Mouse (Mus musculus) hematopoietic stem cell, adult 5-6 weeks (primary cell): ENCODE data around the gene Serac1. TPM values are rescaled to one million over a fixed set of nuclear protein-coding genes. Genes with fewer than 3 reads are reported as not detected.

Source experiments
- ATAC-seq, 2 experiments: fragments of 125-278 bp in 1 of 2; replicated peaks in 1 of 2; 2 replicates each; pipeline ENCODE4 v1.8.0; 2016 to 2017; ENCODE audit warnings: inconsistent platforms in 2 of 2, mild to moderate bottlenecking in 2 of 2, moderate number of reproducible peaks in 2 of 2, low read depth in 1 of 2, moderate TSS enrichment in 1 of 2; ENCODE audit not compliant: low FRiP score in 2 of 2, poor library complexity in 2 of 2, severe bottlenecking in 2 of 2, insufficient read depth in 1 of 2, low TSS enrichment in 1 of 2
- total RNA-seq: library from RNA; stranded (forward); fragments of 172-1452, 232-1000 nt; gene quantifications from 2 replicates; pipeline ENCODE4 v1.2.3, GENCODE M21; 2017

Gene Serac1
- total RNA-seq, 1 experiment from 2014 or later = 1.4 TPM

DNA sequence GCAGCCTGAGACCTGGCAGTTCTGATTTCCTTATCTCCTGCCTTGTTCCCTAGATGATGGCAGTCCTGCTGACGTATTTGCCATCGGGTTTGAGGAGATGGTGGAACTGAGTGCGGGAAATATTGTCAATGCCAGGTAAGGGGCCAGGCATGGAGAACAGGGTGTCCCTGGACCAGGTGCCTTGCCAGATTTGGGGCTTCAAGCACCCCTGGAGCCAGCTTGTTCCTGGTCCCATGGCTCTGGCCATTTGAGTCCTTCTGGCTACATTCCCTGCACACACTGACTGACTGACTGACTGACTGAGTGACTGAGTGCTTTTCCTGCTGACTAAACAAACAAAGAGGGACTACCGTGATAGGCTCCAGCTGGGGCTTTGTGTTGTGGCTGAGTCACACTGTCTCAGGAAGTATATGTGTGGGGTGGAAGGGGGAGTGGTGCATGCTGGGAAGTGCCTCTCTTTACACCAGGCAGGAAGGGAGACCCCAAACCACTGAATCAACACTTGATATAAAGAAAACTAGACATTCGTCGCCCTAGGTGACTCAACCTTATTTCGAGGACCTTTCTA lies 63.2 kb downstream of the Serac1 start:
- ATAC-seq = peak; percentile 67 to 76

DNA sequence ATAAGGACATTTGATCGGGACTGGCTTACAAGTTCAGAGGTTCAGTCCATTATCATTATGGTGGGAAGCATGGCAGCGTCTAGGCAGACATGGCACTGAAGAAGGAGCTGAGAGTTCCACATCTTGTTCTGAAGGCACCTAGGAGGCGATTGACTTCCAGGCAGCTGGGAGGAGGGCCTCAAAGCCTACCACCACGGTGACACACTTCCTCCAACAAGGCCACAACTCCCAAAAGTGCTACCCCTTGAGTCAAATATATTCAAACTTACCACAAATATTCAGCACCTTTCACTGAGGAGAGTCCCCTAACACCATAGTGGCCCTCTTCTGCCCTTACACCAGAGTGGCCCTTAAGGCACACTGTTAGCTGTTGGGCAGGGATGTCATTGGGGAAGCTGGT lies 64.6 kb downstream of the Serac1 start:
- ATAC-seq = no peak

DNA sequence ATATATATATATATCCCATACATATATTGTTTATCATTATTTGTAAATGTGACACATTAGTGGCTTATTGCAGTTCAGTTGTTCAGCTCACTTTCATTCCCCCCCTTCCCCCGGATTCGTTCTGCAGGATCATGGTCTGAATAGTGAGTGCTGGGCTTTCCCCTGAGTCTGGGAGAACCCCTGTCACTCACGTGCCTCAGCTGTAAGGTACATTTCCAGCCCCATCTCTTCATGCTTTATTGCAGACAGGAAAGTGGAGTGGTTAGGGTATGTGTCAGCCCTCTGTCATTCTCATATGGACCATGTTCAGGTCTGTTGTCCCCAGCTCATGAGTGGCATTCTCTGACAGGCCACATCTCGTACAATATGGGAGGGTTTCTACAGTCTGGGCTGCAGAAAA lies 66.5 kb downstream of the Serac1 start:
- ATAC-seq = no peak

DNA sequence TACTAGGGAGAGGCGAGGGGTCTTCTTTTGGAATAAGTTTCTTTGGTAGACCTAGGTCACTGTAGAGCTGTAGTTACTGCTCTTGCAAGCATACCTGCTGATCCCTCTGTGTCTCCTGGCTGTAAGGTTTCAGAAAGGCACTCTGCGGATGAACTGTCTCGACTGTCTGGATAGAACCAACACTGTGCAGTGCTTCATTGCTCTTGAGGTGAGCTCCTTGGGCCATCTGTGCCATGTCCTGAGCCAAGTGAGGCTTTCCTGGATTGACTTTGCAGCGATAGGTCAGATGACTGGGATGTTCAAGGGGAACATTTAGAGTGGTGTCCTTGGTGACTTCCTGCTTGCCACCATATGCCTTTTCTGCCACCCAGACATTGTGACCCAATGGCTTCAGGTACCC lies 69.9 kb downstream of the Serac1 start:
- ATAC-seq = no peak

DNA sequence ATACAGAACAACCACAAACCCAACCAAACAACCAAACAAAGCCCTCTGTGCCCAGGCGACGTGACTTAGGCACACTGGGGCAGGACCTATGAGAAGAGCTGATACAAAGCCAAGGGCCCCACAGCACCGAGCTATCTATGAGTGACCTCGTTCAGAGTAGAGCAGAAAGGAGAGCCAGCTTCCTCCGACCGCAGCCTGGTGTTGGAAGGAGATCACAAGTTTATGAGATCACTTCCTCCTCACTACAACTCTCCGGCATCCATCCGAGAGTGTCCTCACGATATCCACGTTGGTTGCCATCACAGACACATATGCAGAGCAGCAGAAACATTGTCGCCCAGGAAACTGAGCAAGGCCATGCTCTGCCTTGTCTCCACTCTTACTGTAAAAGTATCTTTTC lies 71.0 kb downstream of the Serac1 start:
- peak; percentile 51 to 75 for ATAC-seq

DNA sequence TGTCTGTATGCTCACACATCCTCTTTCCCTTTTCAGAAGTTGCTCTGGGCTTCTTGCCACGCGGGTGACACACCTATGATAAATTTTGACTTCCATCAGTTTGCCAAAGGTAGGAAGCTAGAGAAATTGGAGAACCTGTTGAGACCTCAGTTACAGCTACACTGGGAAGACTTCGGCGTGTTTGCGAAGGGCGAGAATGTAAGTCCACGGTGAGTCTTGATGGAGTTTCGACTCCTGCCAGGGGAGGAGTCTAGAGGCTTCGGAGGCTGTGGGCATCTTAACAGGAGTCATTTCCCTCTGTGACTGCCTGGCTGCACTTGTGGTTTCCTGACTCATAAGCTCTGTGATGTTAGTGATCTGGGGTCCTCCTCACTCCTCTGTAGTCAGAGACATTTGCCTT lies 71.6 kb downstream of the Serac1 start:
- ATAC-seq = peak; percentile 72 to 82

DNA sequence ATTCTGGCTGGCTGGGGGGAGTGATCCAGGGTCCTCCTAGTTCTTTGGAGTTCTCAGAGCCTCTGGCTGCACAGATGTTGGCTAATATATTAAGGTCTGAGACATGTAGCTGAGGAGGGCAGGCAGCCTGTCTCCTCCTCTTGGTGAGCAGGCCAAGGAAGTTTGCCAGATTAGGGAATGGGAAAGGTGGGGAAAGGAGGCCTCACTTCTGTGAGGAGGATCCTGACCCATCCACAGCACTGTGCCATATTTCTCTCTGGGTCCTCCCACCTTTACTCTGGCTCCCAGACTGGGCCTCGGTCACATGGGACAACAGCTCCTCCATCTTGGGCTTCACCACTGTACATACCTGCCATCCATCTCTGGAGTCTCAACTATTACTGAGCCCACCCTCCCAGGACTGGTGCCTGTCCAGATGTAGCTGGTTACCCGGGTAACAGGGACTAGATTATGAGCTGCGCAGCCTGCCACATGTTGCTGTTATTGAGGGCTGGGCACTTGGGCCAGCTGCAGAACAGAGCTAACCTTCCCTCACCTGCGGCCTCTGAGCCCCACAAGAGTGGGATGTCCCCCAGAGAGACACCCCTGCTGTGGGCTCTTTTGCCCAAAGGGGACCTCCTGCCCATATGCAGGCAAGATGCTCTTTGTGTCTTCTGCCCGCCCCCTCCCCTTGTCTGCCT lies 72.3 kb downstream of the Serac1 start:
- no peak for ATAC-seq

DNA sequence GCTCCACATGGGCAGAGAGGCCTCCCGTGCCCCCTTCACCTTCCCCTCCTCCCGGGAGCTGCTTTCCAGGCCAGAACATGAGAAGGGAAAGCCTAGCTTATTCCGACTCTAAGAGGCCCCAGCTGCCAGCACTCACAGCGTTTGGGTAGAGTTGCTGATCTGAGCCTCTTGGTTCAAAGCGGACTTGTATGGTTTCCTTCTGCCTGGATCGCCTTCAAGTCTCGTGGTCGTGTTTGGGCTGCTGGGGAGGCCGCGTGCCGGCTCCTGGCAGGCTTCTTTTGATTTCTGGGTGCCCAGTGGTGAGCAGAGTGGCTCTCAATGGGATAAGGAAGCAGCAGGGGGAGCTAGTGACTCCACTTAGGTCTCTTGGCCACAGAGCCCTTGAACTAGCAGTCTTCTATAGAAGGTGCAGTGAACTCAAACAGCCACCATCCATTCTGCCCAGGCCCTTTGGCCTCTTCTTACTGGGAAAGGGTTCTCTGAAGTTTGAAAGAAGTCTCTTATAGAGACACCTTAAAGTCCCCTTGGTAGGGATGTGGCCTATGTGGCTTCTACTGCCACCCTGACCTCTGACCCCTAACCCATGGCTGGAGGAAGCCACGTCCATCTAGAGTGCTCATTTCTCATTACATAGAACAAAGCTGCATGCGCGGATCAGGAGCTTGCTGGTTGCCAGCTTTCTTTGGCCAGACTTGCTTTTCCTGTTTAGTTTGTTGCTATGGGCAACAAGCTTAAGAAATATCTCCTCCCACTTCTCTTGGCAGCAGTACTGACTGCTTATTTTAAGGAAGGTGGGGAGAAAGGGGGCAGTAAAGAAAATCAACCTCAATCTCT lies 73.7 kb downstream of the Serac1 start:
- ATAC-seq = peak; percentile 50 to 55

DNA sequence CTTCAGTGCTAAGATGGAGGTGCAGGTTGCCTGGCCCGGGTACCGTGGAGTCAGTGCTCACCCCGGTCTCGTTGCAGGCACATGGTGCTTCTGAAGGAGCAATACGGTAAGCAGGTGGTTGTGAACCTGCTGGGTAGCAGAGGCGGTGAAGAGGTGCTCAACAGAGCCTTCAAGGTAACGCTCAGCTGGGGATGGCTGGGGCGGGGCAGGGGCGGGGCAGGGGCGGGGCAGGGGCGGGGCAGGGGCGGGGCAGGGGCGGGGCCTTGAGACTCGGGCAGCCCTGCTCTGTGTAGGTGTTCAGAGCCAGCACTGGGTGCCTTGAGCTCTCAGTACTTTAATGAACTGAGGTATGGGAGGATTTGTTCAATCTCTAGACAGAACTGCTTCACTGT lies 74.3 kb downstream of the Serac1 start:
- no peak for ATAC-seq

DNA sequence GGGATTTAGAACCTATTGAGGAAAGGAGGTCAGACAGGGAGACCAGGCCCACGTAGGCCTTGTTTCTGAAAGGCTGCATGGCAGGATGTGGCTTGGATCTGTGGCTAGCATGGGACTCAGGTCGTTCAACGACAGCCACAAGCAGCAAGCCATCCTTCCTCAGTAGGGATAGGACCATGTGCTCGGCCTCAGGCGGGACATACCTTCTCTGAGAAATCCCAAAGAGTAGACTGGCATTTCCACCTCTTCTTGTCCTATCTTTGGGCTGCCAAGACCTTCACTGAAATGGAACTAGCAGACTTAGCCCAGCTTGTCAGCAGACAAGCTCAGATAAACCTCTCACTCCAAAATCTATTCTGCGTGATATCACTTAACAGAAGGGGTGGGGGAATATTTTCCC lies 75.9 kb downstream of the Serac1 start:
- ATAC-seq = no peak

DNA sequence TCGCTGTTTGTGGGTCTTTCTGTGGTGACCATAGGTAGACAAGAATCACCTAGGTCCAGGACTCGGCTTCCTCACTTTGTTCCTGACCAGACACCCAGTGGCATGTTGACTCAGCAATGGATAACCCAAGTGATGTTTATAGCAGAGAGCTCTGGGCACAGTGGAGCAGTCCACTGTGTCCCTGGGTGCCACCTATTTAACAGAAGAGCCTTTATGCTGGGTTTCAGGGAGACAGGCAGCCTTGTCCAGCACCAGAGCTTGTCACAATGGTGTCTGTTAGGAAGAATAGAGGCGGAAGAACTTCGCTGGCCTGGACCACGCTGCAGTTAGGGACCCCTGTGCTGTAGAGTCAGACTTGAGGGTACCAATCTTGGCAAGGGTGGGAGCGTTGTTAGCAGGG lies 77.0 kb downstream of the Serac1 start:
- ATAC-seq = no peak

DNA sequence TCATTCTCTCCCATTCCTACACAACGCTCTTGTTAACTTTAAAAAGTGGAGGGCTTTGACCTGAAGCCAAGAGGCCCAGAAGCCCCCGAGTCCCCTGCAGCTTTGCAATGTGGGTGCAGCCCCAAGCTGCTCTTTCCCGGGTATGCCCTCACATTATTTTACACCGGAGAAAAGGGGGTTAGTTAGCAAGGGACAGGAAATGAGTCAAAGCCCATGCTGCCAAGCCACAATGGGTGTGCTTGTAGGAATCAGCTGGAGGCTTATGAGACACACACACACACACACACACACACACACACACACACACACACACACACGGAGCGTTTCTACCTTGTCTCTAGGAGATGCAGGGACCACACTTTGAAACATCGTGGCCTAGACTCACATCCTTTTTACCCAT lies 77.7 kb downstream of the Serac1 start:
- ATAC-seq = peak; percentile 32 to 43; a peak in 2 of 4 replicates

DNA sequence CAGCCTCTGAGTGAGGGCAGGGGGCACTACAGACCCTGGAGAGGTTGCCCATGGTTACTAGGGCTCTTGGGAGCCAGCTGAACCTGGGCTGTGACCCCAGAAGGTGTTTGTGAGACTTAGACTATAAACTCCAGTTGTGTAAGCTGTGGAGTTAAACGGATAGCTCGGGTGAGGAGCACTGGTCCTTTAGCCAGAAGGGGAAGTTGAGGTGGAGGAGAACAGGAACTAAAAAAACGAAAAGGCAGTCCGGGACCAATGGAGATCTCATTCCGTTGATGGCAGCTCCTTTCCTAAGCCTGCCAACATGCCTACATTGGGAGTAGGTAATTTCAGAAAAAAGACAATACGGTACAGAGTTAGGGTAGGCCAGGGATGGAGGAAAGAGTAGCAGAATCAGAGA lies 78.2 kb downstream of the Serac1 start:
- peak; percentile 30 to 53; a peak in 2 of 4 replicates for ATAC-seq

DNA sequence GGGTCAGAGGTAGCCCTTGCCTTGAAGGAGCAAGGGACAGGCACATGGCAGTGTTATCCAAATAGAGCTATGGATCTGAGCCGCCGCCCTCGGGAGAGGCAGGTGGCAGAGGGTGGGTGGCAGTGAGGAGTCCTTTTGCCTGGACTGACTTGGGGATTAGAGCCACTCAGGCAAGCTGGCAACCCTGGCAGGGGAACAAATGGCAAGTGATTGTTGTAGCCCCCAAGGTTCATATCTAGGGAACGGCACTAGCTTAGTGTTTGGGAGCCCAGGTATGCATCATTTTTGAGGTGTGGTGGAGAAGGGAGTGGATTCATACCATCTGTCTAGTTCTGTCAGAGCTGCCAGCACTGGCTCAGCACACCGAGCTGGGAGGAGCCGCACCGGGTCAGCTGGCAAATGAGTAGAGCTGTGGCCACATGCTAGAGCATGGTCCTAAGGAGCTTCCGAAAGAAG lies 78.6 kb downstream of the Serac1 start:
- ATAC-seq = peak in 1 of 2 experiments; percentile 4; a peak in 1 of 4 replicates

DNA sequence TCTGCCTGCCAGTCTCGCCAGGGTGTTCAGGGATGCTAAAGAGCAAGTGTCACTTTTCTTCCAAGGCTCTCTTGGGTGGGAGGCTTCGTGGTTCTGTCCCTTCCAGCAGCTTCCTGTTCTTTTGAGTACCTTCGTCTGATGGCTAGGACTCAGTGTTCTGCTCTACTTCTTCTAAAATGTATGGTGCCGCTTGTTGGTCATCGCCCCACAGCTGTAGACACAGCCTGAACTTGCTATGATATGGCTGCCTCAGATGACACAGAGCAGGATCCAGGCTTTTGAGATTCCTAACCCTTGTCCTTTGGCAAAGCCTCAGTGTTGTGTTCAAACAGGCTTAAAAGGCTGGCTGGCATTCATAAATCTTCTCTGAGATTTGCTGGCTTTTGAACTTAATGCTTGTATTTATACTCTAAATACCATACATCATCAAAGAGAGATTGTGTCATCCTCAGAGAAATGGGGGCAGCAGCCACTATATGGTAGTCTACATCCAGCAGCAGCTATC lies 80.5 kb downstream of the Serac1 start:
- no peak for ATAC-seq

DNA sequence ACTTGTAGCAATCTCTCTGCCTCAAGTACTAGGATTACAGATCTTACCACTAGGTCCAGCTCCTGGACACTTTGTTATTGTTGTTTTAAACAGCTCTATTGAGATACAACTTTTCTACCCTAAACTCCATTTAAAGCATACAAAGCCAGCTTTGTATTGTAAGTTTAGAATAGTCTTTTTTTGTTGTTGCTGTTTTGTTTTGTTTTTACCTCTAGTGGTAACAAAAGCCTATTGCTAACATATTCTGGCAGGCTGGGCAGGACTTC lies 81.4 kb downstream of the Serac1 start:
- no peak for ATAC-seq

DNA sequence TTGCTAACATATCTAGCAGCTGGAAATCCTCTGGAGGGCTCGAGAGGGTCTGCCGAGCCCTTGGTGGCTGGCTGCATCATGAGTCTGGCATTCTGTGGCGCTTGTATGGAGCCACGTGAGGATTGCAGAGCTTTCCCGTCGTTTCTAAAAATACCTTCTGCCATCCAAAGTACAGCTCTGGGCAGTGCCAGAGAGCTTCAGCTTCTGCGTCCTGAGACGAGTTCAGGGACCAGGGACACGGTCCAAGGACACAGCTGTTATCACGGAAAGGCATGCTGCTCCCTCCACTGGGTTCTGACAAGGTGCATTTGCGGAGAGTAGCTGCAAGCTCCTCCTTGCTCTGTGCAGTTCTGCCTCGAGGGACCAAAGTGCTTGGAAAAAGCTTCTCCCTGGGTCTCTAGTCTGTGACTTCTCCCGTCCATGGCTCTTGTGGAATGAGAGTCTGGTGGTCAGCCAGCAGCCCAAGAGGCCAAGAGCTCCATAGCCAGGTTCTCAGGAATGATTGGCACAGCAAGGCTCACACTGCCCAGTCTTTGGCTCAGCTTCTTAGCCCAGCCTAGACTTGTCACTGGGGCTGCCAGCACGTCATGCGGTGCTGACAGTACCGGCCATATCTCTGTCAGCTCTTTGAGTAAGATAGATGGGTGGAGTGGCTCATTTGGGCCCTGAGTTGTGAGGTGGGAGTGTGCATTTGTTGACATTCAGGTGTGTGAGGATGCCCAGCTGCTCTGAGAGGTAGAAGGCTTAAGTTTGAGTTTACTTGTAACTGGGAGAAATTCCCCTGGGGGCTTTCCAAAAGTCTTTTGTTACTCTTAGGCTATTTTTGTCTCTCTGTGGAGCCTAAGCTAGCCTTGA lies 81.9 kb downstream of the Serac1 start:
- ATAC-seq = no peak

DNA sequence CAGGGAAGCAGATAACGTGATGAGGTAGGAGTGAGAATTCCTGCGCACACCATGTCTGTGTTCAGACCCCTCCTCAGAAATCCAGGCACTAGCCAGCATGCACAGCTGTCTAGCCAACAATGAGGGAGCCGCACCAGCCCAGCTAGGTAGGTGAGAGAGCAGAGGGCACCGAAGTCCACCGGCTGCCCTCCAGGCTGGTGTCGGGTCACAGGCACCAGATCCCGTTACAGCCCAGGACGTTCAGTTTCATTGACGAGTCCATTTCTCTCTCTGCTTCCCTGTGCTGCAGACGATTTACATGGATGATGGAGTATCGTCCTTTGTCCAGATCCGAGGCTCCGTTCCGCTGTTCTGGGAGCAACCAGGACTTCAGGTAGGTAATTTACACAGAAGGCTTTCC lies 83.0 kb downstream of the Serac1 start:
- no peak for ATAC-seq
